Mouse (Mus musculus): ENCODE measurements at regions not wholly inside any gene's neighbourhood (a gene's known extent, or its start where the extent isn't known, plus 50 kb on each side); places are given as distances from the start of the nearest gene placed in this dataset.

DNA sequence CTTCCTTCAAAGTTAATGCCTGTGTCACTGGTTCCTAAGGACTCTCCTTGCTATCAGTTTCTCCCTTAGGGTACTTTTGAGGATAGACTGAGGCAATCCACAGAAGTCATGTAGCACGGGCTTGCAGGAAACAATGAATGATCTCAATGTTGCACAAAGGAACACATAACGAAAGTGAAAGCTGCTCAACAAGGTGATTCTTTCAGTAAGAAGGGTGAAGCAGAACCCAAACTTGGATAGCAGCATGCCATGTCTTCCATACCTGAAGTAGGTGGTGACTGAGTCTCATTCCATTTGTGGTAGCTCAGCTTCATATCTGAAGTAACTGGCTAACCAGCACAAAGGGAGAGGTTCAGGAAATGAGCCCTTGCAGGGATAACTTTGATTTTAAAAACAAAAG lies 325.7 kb downstream of the H2al1j start:
- no peak for DNase-seq (ENCODE audit: low read depth, low spot score)

DNA sequence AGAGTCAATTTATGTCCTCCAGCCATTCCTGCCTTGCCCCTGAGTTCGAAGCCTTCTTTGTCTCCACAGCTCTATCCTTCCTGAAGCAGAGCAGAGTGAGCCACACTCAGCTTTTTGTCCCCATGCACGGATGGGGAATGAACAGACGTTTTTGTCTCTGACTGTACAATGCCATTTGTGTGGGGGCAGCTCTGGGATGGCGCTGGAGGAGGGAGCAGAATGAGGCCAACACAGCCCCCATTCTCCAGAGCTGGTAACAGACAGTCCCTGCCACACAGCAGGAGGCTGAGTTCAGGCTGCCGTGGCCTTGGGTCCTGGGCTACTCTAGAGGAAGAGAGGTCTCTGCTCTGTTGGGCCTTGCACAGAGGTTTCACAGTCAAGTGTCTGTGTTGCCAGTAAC lies 327.4 kb downstream of the H2al1j start:
- no peak for DNase-seq (ENCODE audit: low read depth, low spot score)

DNA sequence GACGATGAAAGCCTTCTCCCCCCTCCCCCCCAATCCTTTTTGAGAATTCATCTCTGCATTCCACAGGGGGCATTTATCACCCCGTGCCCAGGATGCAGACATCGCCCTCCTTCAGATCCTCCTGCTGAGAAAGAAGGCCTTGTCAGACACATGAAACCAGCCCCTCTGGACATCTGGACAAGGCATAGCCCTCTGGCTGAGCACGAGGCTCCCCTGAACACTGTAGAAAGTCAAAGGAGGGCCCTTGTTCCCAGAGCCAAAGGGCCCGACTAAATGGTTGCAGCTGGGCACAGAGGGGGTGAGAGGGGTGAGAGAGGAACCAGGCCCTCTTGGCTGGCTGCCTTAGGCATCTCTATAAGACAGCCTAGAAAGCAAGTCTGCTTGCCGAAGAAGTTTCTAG lies 327.8 kb downstream of the H2al1j start:
- no peak for DNase-seq (ENCODE audit: low read depth, low spot score)

DNA sequence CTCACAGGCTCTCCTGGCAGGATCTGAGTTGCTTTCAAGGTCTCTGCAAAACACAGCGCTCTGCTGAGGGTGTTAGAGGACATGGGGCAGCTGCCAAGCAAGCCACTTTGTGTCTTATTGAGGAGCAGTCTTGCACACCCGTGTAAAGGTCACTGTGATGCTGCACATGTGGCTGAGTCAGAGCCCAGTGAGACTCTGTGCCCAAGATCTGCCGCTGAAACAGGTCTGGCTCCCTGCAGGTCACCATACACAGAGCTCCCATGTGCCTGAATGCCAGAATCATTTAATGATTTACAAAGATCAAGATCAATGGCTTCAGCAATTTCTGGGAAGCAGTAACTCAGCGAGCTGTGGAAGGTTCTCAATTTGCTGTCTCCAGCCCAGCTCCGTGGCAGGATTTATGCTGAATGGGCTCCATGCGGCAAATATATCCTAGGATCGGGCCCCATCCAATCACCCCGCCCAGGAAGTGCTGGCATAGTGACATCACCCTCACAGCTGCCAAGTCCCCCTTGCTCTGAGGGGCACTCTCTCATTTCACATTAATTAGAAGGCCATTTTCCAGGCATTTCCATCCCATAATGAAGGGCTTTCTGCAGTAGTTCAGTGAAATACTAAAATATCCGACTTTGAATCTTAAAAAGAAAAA lies 330.1 kb downstream of the H2al1j start:
- DNase-seq (ENCODE audit: low read depth, low spot score): no peak

DNA sequence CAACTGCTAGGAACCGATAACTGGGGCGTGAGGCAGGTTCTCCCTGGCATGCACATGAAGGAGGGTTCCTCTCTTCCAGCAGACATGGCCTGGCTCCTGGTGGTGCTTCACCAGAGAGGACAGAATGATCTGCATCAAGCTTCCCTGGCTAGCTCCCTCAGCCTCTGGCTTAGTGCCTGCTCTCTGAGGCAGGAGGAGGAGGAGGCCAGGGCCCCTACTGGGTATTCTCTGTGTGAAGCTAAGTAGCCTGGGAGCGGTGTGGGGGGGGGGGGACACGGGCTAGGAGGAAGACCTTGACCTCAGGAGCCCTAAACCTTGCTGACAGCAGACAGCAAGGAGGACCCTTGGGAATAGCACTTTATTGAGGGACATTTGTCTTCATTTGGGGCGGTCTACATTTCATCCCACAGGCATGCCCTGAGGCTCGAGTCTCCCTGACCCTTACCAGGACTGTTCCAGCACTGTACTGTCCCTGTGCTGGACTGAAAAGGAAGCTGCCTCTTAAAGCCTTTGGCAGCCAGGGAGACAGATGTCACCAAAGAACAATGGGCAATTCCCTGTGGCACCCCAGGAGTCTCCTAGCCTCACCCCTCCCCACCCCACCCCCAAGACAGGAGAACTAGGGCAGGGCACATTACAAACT lies 335.7 kb downstream of the H2al1j start:
- no peak for DNase-seq (ENCODE audit: low read depth, low spot score)

DNA sequence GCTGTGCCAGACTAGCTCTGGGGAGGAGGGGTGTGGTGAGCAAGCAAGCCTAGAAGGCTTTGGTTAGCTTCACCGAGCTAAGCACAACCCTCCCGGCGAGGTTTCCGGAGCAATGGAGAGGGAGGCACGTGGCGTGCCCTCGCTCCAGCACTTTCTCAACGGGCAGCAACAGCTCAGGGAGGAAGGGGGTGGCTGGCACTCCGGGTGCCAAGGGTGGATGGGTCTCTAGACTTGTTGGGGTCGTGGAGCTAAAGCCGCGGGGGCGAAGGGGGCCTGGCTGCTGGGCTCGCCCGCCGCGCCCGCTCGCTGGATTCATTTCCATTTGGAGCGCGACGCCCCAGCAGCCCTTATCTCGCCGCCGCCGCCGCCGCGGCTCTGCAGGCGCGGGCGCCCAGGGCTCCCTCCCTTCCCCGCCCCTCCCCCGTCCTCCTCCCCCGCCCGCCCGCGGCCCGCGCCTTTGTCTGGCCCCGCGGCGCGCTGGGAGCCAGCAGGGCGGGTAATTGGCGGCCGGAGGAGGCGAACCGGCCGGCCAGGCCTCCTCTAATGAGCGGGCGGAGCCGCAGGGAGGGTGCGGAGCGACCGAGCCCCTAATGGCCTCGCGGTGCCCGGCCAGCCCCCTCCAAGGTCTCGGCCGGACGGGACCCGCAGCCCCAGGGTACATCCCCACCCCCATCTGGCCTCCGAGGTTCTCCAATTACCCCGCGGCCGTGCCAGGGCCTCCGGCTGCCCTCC lies 336.9 kb downstream of the H2al1j start:
- DNase-seq (ENCODE audit: low read depth, low spot score): peak; percentile 59

DNA sequence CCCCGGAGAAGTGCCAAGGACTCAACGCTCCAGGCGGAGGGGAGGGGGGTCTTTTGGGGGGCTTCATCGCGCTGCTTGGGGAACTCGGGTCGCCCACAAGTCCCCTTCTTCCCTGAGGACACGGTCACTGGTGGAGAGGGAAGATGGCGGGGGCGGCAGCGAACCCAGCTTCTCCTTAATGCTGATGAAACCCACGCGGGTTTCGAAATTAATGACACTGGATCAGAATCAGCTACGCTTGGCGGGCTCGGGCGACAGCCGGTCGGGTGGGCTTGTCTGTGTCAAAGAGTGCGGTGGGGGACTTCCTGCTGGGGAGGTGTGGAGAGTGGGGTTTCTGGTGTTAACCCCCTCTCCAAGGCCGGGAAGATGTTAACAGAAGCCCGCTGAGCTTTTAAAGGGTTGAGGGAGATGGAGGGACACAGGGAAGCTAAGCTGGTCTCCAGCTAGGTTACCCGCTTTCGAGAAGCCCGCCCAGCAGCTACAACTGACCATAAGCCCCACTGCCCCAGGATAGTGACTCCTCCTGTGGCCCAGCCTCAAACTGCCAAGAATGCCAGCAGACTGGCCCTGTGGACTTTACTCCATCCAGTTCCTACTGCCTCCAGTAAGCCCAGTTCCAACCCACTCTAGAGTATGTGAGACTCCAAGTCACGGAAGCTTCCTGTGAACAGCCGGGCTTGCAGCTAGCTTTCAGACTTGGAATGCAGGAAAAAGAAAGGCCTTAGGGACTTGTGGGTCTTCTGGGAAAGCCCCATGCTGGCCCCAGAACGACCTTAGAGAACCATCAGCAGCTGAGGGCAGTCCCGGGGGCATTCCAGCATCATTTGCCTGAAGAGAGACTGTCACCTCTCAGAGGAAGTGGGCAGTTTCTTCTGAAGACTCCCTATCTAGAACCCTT lies 337.7 kb downstream of the H2al1j start:
- peak; percentile 43 for DNase-seq (ENCODE audit: low read depth, low spot score)

DNA sequence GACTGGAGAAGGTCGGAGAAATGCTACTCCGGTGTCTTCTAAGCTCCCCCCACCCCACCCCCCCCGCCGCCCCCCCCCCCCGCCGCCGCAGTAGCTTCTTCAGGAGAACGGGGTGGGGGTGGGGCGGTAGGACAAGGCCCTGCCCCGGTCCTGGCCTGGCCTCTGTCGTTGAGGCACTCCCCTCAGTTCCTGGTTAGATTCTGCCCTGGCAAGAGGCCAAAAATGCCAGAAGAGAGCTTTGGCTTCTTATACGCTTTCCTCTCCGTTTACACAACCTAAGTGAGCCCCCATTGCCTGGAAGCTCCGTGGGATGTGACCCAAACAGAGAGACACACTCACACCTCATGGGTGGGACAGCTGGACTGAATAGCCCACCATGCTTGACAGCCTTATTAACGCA lies 338.9 kb downstream of the H2al1j start:
- DNase-seq (ENCODE audit: low read depth, low spot score): no peak

DNA sequence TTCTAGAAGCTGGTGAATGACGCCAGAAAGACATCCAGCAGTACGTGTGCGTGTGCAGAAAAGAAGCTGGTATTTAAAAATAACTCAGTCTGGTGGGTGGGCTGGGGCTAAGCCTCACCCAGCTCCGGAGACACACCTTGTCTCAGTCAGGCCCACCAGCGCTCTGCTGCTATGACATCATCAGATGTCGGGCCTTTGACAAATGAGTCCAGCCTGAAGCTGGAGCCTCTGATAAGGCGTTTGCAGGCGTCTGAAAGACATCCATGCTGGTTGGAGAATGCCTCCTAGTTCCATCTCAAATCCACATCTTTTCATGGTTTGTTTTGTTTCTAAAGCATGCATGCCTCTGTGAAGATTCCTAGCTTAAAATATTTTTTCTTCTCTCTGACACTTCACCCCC lies 344.2 kb downstream of the H2al1j start:
- DNase-seq (ENCODE audit: low read depth, low spot score): no peak

DNA sequence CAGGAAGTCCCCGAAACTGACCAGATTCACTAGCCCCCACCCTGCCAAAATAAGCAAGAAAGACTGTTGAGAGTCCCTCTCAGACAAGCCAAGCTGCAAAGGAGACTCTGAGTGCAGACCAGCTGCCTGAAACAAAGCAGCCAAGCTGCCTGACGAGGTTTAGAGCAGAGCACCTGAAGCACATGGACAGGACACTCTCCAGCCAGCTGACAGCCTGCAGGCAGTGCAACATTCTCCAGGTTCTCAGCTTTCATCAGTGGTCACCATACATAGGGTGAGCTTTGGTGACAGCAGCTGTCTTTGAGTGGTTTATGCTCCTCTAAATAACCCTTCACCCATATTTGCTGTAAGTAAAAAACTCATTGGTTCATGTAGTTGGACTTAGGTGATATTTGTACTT lies 350.5 kb downstream of the H2al1j start:
- no peak for DNase-seq (ENCODE audit: low read depth, low spot score)

DNA sequence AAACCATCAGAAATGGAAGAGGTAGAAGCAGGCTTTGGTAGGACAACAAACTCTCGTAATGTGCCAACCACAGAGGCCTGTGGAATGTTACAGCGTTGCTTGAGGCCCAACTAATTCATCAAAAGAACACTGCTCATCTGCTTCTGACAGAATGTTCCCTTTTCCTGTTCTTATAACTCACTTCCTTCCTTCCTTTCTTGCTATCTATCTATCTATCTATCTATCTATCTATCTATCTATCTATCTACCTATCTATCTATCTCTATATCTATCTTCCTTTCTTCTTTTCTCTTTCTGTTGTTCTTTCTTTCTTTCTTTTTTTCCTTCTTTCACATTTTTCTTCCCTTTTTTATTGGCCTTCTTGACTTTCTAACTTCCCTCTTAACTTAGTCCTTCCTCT lies 353.7 kb downstream of the H2al1j start:
- DNase-seq (ENCODE audit: low read depth, low spot score): no peak

DNA sequence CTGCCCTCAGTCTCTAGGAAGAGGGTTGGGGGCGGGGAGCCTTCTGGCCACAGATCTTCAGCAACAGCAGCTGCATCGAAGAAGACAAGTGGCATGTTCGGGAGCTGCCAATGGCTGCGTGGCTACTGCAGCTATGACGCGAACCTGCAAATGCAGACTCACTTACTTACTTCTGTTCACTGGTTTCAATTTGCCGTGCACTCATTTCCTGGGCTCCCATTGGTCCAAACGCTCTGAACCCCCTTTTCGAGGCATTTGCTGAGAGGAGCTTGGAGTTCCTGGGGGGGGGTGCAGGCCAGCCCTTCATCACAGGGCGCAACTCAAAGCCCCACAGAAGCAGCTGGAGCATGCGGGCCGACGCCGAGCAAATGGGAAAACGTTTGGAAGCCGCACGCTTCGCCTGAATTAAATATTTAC lies 362.4 kb downstream of the H2al1j start:
- DNase-seq (ENCODE audit: low read depth, low spot score): no peak

DNA sequence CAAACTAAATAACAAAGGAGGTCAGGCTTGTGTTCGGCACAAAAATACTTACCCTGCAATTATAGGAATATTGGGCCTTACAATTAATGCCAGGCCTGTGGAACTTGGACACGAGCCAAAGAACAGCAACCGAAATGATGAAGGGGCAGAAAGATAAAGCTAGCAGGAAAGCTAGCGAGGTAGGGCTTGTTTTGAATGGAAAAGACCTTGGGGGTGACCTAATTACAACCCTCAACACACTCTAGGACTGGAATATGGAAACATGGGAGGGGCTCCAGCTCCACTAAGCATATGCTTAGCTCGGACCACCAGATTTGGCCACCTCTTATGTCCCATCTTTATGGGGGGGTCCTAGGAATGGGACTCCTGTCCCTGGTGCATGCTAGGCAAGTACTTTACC lies 362.8 kb downstream of the H2al1j start:
- no peak for DNase-seq (ENCODE audit: low read depth, low spot score)

DNA sequence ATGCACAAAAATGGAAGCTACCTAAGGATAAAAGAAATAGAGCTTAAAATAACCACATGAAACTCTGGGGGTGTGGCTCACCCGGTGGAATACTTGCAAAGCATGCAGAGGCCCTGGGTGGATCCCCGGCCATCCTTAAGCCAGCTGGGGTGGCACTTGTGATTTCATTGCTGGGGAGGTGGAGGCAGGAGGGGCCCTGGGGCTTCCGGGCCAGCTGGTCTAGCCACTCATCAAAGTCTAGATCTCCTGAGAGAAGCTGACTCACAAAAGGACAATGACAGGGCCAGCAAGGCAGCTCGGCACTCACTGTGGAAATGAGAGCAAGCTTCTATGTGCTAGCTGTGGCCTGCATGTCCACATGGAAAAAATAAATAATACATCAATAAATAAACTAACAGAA lies 363.4 kb downstream of the H2al1j start:
- no peak for DNase-seq (ENCODE audit: low read depth, low spot score)

DNA sequence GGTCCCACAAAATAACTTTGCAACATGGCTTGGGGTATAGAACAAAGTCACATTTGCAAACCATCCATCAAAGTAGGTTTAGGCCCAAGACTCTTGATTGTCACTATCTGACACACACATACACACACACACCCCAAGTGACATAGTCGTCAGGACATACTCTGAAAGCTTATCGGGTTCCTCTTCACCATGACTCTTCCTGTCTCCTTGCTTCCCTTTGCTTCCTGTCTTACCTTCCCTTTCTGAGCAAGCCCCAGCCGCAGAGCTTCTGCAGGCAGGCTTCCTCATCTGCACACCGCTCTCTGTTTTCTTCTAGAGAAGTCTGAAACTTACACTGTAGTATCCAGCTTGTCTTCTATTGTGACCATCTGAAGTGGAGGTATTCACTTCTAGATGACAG lies 368.9 kb downstream of the H2al1j start:
- DNase-seq (ENCODE audit: low read depth, low spot score): no peak

DNA sequence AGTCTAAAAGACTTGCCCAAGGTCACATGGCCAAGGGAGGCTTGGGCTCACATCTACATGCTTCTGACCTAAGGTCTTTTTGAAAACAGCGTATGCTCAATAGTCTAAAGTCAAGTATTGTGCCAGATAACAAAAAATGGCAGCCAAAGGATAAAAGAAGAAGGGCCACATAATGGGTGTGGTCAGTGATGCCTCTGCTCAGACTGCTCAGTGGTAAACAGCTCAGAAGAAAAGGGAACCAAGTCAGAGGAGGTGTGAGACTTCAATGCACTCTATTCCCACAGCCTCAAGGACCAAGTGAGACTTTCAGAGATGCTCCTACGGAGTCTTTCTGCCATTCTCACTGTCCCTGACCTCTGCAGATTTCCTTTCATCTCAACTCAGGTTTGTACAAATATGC lies 373.5 kb downstream of the H2al1j start:
- no peak for DNase-seq (ENCODE audit: low read depth, low spot score)

DNA sequence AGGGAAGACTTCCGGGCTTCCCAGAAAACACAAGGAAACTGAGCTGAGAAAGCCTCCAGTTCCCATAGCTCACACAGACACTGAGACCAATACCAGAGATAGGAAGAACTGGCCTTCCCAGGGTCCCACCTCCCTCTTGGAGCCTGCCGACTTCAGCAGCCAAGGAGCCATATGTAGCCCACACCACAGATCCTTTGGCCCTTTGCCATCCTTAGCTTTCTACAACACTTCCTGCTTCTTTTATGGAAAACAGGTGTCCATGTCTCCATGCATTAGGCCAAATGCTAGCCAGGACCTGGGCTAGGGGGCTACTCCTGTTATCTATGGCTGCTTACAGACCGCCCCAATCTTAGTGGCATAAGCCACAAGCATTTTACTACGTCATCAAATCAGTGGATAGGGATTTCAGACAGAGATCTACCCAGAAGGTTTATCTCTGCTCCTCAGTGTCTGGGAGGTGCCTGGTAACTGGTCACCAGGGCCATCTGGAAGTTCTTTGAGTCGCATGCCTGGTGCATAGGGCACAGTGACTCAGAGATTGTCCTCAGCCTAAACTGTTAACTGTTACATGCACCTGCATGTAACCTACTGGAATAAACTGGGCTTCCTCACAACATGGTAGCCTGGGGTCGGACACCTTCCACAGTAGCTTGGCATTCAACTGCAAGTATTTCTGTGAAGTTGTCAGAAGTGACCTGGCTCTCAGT lies 378.4 kb downstream of the H2al1j start:
- no peak for DNase-seq (ENCODE audit: low read depth, low spot score)

DNA sequence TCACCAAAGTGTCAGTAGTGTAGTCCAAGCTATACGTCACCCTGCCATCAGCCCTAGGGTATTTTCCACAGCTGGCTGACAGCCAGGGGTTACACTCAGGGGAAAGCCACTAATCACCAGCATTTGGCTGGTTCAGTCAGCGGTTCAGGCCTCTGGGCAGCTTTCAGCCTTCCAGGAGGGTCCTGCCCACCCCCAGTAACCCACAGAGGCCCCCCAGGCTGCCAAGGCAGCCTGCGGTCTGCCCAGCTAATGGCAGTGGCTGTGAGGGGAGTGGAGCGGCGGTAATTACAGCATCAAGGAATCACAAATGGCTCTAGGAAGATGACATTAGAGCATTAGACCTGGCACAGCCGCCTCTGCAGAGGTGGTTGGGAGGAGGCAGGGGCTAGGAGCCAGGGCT lies 379.7 kb downstream of the H2al1j start:
- DNase-seq (ENCODE audit: low read depth, low spot score): no peak

DNA sequence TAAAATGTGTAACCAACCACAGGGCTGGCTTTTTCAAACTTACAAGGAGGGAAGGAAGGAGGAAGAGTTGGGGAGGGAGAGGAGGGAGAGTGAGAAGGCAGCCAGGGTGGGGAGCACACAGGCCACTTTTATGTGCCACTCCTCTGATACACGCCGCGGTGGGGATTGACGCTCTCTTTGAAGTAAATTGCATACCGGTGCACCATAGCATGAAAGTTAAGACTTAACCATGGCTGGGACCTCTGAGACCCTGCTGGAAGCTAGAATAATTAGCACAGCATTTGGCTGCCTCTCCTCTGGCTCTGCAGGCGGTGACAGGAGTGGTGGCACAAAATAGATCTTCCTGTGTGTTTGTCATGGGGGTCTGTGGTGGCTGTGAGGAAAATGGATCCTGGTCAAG lies 380.7 kb downstream of the H2al1j start:
- DNase-seq (ENCODE audit: low read depth, low spot score): no peak

DNA sequence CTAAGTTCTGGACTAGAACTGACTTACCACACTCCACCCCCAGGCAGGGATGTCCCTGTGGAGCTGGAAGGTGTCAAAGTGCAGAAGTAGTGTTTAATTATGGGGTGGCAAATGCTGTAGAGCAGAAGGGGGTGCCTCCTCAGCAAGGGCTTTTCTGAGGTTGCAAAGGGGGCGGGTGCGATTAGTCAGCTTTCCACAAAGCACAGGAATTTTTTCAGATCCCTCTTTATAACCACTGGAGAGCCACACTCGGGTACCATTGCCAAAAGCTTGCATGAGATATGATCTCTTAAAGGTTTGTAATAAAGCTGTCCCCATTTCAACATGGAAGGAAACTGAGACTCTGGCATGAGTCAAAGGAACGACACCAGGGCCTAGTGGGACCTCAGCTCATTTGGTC lies 381.7 kb downstream of the H2al1j start:
- DNase-seq (ENCODE audit: low read depth, low spot score): no peak

DNA sequence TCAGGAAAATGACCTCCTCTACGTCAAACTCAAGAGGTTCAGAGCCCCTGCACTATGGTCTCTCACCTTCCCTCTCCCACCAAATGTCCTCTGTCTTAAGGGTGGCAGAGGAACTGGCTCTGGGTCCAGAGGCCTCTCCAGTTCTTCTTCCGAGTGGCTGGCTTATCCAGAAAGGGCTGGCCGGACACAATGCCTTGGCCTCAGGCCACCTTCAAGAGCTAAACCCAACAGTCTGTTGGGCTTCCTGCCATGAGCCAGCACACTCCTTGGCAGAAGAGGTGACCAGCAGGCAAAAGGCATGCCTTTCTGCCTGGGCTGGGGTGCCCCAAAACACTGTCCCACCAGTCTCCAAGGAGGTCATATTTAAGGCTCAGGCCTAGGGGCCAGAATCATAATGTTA lies 385.8 kb downstream of the H2al1j start:
- DNase-seq (ENCODE audit: low read depth, low spot score): no peak

DNA sequence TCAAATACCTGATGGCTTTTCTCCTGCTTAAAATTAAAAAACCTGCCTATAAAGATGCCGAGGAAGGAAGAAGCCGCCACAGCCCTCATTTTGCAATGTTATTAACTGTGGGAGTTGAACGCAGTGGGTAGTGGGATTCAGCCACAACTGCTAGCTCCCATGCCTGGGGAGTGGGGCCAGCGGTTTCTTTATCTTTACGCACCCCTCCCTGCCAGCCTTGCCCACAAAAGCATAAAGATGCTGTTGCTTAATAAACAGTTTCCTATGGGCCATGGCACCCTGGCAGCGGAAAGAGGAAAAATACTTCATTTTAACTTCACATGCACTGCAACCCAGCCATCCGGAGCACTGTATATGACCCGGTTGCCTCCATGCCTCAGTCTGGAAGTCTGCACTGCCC lies 389.2 kb downstream of the H2al1j start:
- DNase-seq (ENCODE audit: low read depth, low spot score): no peak
